Mouse (Mus musculus) granulocyte monocyte progenitor cell, adult 5-6 weeks (primary cell): Measurements from ENCODE around the gene Ankdd1a. TPM values are rescaled to one million over a fixed set of nuclear protein-coding genes. Genes with fewer than 3 reads are reported as not detected.
A peak's percentile ranks its signal among the peaks of the same experiment; 100 is the strongest.

ENCODE experiments used
- ATAC-seq: replicated peaks from 2 replicates; pipeline ENCODE4 v1.8.0; 2016; ENCODE audit warnings: mild to moderate bottlenecking, moderate TSS enrichment, inconsistent platforms; ENCODE audit not compliant: poor library complexity, severe bottlenecking
- total RNA-seq, 2 experiments: library from RNA; stranded (forward) in 1 of 2; stranded (reverse) in 1 of 2; fragments of 200-712, 200-1000 nt in 1 of 2; fragments of >200 nt in 1 of 2; fragmentation: Nextera tagmentation in 1 of 2; gene quantifications; 2 replicates each; pipeline ENCODE4 v1.2.3; 2014 to 2017

The Ankdd1a gene
- not detected in 2 replicates for total RNA-seq (2014; fragmentation: Nextera tagmentation)
- not detected in 2 replicates for total RNA-seq (2017)

DNA sequence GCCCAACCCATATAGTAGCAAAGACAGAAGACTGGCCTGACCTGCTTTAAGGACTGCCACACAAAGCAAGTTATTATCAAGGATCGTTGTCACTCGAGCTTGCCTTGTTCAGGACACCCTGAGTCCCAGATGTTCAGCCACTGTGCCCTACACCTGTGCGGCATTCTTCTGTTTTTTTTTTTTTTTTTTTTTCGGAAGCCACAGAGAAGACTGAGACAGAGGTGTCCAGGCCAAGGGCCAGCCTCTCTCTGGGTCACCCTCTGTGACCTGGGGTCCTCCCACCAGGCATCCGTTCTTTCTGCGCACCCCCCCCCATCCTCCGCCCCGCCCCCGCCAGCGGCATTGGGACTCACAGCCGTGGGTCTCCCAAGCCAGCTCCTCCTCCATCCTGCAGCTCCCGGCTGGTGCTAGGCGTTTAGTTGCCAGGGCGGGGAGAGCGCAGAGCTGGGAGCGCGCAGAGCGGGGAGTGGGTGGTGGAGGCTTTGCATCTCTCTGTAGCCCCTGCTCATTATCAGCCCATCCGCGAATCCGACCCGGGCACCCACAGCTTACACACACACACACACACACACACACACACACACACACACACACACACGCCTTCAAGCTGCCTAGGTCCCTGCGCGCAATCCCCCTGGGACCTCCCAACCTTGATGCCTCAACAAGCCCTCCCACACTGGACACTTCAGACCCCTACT is at the start of gene Ankdd1a:
Ankdd1a (minus strand) TSS at position 387 of the 698 bp plus-strand sequence.
- no peak for ATAC-seq

DNA sequence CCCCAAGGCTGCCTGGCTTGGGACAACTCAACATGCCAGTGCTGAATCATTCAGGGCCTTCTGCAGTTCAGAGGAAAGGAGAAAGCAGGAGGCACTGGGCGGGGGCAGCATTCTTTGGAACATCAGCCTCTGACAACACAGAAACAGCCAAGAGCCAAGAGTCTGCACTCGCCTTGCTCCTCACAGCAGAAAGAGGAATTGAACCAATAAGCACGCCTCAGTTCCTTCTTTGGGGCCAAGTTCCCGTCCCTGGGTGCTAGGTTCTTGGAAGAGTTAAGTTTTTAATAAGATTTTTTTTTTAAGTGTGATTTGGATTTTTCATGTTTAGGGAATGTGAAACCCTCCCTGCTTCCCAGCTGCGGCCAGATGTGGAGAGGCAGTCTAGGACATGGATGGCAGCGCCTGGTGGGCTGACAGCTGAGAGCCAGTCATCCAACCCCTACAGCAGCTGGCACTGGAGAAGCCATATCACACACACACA is 49.5 kb upstream of the Ankdd1a start:
- peak; percentile 73 for ATAC-seq

DNA sequence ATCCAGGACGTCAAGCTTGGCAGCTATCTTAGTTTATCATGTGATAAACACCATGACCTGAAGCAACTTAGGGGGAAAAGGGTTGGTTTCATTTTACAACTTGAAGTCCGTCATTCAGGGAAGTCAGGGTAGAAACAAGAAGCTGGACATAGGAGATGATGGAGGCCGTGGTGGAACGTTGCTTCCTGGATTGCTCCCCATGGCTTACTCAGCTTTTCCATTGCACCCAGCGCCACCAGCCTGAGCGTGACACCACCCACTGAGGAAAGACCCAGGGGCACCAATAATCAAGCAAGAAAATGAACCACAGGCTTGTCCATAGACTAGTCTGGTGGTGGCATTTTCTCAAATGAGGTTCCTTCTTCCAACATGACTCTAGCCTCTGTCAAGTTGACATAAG is 48.8 kb upstream of the Ankdd1a start:
- peak; percentile 75 for ATAC-seq

DNA sequence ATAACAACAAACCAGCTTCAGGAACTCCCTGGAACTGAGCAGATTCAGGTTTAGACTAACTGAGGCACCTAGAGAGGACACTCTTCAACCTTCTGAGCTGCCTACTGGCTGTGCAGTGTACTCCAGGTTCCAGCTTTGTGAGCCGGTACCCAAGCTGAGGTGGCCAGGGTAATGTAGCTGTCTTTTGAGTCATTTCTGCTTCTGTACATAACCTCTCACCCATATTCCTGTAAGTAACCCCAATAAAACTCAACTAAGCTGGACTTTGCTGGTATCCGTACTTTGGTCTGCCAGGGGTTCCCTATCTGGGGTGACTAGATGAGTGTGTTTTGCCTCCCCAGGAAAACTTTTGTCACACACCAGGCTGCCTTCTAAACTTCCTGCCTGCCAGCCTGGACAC is 44.7 kb upstream of the Ankdd1a start:
- no peak for ATAC-seq

DNA sequence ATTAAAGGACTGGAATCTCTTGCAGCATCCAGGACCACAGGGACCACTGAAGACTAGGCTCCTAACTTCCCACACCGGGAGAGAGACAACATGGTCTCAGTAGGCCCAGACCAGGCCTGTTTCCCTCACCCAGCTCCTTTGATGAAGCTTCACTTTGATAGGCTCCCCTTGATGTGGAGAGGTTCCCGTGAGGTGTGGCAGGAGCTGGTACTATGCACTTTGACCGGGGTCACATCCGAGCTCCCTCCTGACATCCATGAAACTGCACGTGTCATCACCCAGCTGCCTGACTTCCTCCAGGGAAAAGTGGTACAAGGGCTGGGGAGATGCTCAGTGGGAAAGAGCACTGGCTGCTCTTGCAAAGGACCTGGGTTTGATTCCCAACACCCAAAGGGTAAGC is 43.1 kb upstream of the Ankdd1a start:
- no peak for ATAC-seq

DNA sequence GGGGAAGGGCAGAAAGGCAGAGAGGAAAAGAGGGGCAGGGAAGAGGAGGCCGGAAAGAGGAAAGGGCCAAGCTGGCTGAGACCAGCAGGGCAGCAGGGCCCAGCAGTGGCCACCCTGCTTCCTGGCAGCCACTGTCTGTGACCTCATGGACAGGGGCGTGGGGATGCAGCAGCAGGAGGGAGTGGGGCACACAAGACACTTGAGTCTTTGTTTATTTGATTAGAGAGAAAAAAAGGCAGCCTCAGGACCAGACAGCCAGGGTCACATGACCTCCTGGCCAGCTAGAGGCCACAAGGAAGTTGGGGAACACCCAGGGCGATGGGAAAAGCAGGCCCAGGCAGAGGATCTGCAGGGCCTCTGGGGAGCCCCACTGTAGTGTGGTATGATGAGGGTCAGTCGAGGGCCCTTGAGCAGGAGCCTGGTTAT is 42.1 kb upstream of the Ankdd1a start:
- ATAC-seq: no peak

DNA sequence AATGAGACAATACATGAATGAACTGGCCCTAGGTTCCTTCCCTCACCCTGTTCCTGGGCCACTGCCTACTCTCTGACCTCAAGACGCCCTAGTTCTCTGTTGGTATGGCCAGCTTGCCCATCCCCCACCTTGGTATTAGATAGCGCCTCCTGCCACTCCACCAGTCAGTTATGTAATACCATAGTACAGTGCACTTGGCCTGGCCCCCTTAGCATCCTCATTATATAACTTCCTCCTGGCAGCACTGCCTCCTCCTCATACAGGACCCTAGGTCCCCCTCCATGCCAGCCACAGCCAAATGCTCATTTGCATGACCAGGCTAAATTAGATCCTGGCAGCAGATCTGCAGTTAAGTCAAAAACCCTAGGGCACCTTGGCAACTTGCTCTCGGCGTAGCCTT is 41.0 kb upstream of the Ankdd1a start:
- peak; percentile 92 for ATAC-seq

DNA sequence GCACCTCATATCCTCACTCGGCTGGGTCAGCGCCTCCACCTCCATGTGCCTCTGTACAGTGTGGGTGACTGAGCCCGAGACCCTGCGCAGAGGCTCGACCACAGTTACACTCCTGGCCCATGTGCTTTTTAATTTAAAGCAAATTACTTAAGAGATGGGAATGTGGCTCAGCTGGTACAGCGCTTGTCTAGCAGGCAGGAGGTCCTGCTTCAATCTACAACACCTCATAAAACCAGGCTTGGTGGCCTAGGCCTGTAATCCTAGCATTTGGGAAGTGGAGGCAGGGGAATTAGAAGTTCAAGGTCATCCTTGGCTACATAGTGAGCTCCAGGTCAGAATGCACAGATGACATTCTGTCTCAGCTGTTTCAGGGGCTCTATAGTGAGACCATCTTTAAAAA is 38.8 kb upstream of the Ankdd1a start:
- ATAC-seq: no peak

DNA sequence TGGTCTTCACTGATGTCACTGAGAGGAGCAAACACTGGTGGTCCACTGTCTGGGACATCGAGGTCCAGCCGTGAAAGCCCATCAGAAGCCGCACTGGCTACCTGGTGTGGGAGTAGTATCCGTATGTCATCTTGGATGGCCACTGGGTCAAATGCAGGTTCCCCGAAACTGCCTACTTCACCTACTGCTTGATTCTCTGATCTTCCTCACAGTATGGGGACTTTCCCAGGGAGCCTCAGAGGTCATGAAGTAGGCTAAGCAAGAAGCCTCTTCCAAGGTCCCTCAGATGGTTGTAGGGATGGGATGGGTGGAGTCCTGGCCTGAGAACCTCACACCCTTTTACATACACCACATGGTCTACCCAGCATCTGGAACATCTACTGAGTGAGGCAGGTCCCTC is 37.0 kb upstream of the Ankdd1a start:
- ATAC-seq: no peak

DNA sequence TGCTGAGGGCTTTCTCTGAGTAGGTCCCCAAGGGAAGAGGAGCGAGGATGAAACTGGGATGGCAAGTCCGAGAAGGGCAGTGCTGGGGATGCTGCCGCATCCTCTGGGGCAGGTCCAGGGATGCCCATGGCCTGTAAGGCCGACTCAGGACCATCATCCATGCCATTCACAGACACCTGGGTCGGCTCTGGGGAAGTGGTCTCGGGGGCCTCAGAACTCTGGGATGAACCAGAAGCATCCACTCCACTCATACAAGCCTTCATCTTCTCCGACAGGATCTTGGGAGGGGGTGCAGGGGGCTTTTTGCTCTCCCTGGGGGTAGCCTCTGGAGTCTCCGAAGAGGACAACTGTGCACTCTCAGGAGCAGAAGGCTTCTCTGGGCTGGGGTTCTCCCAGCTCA is 36.4 kb upstream of the Ankdd1a start:
- no peak for ATAC-seq

DNA sequence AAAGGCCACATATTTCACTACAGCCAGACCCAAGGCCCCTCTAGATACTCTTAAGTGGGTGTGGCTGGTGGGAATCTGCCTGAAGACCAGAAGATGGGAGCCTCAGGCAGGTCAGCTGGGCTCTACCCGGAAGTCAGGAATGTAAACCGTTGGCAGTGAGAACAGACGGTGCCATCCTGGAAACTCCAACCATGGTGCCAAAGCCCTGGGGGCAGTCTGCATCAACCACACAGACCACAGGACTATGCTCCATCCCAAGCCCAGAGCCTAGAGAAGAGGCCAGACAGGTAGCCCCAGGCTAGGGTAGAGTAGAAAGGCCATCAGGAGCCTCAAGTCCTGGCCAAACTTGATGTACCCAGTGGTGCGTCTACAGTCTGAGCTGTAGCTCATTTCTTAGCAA is 35.6 kb upstream of the Ankdd1a start:
- ATAC-seq: no peak

DNA sequence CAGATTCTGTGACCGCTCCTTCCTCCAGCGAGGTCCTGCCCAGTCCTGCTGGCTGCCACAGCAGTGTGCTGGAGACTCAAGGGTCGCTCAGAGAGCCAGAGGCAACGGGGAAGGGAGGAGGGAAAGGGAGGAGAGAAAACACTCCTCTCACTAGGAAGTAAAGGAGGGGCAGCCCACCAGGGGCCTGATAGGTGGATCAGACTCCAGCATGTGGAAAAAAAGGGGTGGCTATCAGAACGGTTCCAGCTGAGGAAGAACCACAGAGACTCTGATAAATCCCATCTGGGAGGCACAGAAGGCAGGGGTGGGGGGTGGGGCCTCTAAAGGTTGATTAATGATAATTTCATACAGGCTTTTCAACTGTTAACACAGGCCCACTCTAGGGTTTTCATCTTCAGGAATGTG is 35.0 kb upstream of the Ankdd1a start:
- no peak for ATAC-seq

DNA sequence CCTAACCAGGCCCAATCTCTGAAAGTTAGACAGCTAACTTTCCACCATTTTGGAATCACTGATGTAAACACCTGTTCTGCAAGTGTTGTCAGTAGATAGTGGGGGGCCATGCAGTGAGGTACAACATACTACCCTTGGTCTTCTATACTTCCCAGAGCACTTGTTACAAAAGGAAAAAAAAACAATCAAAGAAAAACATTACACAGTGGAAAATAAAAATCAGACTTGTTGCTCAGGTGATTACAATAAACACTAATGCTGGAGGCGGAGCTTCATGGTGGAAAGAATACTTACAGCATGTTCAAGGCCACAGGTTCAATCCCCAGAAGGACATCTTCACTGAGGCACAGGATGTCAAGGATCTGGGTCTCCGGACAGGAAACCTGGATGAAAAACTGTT is 32.7 kb upstream of the Ankdd1a start:
- ATAC-seq: no peak

DNA sequence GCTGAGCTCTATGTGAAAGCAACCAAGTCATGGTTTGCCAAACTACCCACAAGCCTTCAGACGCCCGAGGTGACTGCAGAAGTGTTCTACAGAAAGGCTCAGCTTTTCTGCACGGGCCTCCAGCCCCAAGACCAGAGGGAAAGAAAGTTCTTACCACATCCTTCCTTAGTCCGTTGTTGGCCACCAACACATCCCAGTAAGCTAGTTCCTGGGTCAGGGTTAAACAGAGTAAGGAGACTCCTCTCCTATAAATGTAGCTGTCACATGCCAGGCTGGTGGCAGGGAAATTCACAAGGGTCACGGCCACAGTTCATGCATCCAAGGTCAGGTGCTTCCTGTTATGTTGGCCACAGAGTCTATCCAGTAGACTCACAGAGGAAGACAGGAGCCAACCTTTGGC is 32.1 kb upstream of the Ankdd1a start:
- peak; percentile 66 for ATAC-seq

DNA sequence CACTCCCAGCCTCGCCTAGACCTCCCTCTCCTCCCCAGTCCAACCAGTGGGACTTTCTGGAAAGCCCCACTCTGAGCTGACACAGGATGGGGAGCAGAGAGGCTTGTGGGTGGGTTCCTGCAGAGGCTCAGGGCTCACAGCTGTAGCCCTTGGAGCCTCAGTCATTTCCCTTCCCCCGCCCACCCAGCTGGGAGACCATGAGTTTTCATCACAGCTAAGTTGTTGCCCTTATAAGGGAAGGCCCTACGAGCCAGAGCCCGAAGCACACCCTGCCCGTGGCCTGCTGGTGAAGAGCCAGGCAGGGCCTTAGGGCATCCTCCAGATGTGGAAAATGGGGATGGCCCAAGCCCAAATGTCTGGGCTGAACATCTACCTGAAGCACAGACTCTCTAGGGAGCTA is 31.0 kb upstream of the Ankdd1a start:
- ATAC-seq: peak; percentile 69

DNA sequence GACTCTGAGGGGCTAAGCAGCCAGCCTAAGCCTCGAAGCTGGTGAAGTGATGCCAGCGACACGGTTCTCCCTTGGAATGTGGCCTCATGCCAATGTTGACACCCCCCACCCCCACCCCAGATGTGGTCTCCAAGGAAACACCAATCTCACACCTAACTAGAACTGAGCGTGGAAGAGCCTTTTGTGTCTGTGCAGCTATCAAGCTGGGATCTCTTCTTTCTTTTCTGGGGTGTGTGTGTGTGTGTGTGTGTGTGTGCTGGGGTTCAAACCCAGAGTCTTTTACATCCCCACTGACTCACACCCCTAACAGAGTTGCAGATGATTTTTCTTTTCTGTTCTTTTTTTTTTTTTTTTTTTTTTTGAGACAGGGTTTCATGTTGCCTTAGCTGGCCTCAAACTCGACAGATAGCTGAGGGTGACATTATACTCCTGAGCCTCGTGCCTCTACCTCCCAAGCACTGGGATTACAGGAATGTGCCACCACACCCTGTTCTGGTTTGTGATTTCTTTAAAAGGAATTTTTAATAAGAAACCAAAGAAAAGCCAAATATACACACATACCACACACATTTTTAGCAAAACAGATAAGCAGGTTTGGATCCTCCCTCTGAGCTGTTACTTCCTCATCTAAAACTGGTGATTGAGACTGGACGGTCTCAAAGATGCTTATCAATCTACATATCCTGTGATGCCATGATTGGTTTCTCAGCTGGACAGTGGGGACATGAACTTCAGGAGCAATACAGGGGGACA is 30.3 kb upstream of the Ankdd1a start:
- no peak for ATAC-seq

DNA sequence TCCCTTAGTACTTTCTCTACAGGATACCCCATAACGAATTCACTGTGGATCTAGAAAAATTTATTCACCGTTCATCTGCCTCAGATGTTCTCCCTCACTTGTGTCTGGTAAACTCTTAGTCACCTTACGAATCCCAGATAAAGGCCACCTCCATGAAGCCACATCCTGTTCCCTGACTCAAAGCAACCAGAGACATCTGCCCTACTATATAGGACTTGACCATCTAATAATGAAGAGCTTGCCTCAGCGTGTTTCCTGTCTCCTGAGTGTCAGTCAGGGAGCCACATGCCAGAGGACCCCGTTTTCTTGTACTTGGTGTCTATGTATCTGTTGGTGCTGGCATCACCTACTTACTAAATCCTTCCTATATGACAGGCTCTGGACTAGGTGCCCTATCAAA is 29.6 kb upstream of the Ankdd1a start:
- ATAC-seq: no peak

DNA sequence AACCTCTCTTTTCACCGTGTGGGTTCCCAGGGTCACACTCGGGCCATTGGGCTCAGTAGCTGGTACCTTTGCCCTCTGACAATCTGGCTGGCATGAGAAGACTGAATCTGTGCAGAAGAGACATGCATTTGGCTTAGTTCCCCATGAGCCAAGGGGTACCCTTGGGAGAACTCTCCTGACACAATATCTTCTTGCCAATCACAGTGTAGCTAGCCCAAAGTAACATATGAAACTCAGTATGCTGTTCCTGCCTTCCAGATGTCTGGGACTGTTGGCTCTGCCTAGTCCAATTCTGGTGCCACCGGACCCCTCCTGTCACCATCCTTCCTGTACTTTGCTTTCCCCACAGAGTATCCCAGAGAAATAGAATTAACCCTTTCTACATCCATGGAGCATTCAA is 29.1 kb upstream of the Ankdd1a start:
- ATAC-seq: no peak

DNA sequence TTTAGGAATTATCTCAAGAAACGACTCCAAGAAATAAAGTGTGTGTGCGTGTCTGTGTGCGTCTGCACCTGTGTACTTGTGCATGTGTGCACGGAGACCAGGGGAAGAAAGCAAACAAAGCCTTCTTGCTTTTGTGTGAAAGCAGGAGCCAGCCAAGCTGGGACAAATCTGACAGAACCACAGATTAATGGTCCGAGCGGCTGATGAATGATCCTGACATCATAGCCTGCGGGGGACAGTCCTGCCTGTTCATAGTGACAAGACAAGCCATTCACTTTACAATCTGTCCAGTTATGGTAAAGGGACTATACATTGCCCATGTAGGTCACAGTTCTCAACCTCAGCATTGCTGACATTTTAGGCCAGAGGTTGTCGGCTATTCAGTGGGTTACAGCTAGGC is 28.3 kb upstream of the Ankdd1a start:
- ATAC-seq: no peak

DNA sequence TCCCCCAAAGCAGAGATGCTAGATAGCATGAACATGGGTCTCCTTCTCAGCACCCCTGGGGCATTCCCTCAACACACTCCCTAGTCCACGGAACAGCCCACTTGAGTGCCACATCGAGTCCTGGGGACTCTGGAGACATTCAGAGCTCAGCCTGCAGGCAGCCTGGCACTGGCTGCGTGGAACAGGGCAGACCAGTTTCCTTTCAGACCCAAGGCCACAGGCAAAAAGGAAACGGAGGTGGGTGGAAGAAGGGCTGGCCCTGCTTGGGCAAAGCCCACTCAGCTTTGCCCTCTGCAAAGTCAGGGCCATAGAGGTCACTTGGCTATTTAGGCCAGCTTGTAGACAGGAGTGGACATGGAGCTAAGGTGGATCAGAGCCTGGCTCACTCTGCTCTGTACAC is 27.9 kb upstream of the Ankdd1a start:
- ATAC-seq: no peak

DNA sequence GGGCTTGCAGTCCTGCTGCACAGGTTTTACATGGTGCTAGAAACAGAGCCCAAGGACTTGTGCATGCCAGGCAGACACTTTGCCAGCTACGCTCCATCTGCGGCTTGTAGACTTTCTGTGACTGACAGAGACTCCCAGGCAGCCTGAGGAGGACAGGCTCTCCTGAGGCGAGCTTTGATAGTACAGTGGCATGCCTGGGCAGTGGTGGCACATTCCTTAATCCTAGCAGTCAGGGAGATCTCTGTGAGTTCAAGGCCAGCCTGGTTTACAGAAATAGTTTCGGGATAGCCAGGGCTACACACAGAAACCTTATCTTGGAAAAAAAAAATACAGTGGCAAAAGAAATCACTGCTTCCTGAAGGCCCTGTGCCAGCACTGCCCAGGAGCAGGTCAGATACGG is 27.1 kb upstream of the Ankdd1a start:
- no peak for ATAC-seq

DNA sequence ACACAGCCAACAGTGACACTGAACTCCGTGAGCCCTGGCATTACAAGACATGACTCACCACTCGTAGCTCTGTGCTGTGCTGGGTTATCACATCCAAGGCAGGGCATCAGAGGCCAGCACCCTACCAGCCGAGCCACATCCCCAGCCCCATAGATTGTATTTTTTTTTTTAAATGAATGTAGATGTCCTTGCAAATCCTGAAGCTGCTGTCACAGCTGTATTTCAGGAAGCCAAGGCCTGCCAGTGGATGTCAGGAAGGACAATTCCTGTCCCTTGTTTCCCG is 26.4 kb upstream of the Ankdd1a start:
- no peak for ATAC-seq
